Mouse (Mus musculus): ENCODE measurements around the gene Prkce.

The Prkce gene

GRCm38 (mm10) chr17:86300774-86301595 lies 133.4 kb downstream of the Prkce start:
- DNase-seq (ENCODE audit: low spot score in 2 of 2): no peak

DNA sequence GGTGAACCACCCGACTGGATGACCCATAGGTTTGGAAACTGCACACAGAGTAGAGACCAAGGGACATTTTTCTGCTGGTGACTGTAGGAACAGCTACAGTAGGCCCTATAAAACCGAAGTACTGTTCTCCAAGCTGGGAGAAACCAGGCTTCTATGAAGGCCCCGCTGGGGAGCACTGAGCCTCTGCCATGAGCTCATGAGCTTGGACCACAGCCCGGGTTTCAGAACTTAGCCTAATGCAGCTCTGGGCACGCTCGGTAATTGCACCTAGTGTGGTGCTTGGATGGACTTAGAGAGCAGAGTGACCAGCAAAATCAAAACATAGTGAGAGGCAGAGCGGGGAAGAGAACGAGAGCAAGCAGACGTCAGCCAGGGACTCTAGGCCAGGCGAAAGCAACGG lies 134.7 kb downstream of the Prkce start:
- peak in 1 of 2 experiments; percentile 63 for DNase-seq (ENCODE audit: low spot score in 2 of 2)

- DNase-seq (ENCODE audit: low spot score in 2 of 2): no peak
Measured at GRCm38 (mm10) chr17:86302861-86303331, 135.3 kb downstream of the Prkce start.

- no peak for DNase-seq (ENCODE audit: low spot score in 2 of 2)
Measured at GRCm38 (mm10) chr17:86303401-86304243, 136.0 kb downstream of the Prkce start.

DNA sequence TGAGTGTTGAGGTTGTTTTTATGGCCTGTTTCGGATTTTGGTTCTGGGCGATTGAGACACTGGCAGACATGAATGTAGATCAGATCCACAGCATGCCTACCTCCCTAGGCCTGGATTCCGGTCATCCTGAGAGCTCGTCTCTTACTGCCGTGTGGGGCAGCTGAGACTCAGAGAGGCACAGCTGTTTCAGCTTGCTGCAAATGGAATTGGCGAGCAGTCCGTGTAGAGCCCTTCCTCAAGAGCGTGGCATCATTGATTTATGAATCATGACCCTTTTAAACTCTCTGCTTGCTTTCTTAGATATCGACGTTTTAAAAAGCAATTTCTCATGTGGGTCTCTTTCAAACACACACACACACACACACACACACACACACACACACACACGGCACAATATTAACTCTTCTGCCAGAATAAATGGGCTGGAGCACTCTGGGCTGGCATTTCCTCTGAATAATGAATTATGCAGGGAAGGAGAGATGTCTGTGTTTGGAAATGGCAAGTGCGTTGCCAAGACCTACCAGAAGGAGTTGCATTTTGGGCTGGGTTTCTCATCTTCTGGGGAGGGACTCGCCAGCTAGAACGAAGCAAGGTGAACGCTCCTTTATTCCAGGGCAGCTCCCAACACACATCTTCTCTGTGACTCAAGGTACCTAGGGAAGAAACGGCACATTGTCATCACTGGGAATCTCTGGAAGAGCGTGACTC lies 137.5 kb downstream of the Prkce start:
- no peak for DNase-seq (ENCODE audit: low spot score in 2 of 2)

DNA sequence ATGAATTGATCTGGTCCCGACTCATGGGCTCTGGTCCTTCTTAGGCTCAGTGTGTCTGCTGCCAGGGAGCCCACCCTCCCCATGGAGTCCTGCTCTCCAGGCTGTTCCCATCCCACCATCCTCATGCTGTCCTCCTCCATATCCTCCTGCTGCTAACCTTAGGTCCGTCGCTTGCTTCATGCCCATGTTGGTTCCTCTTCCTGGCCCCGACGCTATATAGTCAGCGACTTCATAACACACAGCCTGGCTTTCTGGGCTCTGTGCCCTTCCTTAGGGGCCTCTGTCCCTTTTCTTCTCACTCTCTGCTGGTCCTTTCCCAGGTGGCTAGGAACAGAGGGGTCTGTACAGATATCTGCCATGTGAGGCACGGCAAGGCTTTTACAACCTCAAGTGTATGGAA lies 138.6 kb downstream of the Prkce start:
- no peak for DNase-seq (ENCODE audit: low spot score in 2 of 2)

GRCm38 (mm10) chr17:86313413-86314139 lies 146.0 kb downstream of the Prkce start:
- peak in 1 of 2 experiments; percentile 34 for DNase-seq (ENCODE audit: low spot score in 2 of 2)

GRCm38 (mm10) chr17:86315874-86316273 lies 148.3 kb downstream of the Prkce start:
- DNase-seq (ENCODE audit: low spot score in 2 of 2): no peak

DNA sequence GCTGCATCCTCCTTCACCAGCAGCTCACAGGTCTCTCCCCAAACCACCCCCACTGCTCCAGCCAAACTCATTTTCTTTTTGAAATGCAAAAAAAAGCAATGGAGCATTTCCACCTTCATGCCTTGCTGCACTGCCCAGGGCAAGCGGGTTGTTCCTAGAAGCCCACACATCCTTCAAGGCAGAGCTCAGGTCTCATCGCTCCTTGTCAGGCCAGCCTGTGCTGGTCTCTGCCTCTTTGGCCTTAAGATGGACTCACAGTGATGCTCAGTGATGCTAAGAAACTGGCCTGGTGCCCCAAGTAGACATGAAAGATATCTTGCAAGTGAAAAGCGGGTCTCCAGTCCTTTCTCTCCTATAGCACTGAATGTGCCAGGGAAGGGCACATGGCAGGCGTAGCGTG lies 149.2 kb downstream of the Prkce start:
- DNase-seq (ENCODE audit: low spot score in 2 of 2): no peak

DNA sequence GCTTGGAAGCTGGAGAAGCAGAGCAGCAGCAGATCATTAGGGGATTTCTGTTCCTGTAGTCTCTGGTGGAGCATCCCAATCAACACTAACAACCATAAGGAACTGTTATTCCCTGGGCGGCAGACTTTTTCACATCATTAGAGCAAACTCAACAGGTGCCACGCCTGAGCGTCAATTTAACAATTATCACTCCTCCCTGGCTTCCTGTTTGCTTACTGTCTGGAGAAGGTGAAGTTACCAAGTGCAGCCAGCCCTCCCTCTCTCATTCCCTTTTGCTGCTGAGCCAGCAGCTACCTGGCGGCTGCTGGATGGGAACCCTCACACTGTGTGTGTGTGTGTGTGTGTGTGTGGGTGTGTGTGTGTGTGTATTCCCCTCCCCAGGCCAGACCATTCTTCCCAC lies 149.6 kb downstream of the Prkce start:
- no peak for DNase-seq (ENCODE audit: low spot score in 2 of 2)

GRCm38 (mm10) chr17:86319967-86320602 lies 152.5 kb downstream of the Prkce start:
- no peak for DNase-seq (ENCODE audit: low spot score in 2 of 2)

- DNase-seq (ENCODE audit: low spot score in 2 of 2): no peak
Measured at GRCm38 (mm10) chr17:86322840-86323239, 155.3 kb downstream of the Prkce start.

DNA sequence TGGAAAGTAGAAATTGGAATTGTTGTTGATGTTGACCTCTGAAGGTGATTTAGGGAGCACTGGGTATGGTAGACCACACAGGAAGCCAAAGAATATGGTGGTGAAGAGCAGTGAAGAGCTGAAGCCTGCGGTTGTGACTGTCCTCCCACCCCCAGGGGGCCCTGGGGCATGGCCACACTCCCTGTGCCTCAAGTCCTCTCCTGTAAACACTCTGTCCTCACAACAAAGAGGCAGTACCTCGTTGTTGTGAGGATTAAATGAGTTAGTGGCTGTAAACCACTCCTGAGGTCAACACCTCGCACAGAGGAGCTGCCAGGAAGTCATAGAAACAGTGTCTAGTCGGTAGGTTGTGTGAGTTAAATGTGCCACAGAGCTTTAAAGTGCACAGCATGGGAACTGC lies 155.7 kb downstream of the Prkce start:
- DNase-seq (ENCODE audit: low spot score in 2 of 2): no peak

GRCm38 (mm10) chr17:86323909-86324686 lies 156.5 kb downstream of the Prkce start:
- DNase-seq (ENCODE audit: low spot score in 2 of 2): no peak

- no peak for DNase-seq (ENCODE audit: low spot score in 2 of 2)
Measured at GRCm38 (mm10) chr17:86324756-86325155, 157.2 kb downstream of the Prkce start.

DNA sequence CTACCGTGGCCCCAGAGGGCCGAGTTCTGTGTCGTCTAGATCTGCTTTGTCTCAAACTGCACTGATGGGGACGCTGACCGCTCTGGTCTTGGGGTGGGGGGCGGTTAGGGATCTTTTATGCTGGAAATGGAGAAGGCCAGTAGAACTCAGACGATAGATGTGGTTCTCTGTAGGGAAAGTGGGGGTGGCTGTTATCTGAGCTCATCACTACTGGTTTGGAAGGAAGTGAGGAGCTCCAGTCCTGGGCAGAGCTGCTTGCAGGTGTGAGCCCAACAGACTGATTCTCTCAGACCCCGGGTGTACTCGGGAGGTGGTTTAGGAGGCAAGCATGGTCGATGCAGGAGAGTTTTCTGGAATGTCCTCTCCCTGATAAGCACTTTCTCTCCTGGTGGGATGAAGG lies 157.7 kb downstream of the Prkce start:
- DNase-seq (ENCODE audit: low spot score in 2 of 2): no peak

GRCm38 (mm10) chr17:86327958-86328357 lies 160.4 kb downstream of the Prkce start:
- DNase-seq (ENCODE audit: low spot score in 2 of 2): no peak

DNA sequence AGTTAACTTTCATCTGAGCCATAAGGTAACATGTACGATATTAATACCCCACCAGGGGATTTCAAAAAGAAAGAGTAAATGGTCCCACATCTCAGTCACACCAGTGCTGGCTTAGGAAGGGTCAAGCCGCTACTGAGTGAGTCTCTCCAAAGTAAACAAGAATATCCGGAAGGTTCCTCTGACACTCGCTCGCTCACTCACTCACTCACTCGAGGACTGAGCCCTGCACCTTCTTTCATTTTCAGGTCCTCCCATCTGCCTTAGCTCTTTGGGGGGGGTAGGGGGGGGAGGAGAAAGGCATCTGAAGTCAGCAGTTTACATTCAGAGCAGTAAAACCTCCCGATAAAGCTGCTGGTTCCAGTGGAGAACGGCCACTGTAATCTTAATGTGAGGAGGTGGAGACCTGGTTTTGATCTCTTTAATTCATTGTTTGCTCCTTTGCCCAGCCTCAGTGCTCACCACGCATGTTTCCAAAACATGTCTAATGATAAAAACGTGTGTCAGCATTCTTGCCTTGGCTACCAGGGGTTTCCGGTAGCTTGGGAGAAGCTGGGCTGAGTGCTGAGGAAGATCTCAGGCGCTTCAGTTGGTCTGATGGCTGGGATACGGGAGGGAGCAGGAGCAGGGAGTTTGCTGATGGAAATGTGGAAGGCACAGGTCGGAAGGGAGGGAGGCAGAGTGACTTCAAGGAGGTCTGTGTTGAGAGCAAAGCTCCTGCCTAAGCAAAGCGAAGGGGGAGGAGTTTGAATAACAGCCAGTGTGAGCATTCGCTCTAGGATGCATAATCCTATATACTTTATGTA lies 161.9 kb downstream of the Prkce start:
- DNase-seq (ENCODE audit: low spot score in 2 of 2): no peak
